Mouse (Mus musculus) lung, postnatal 14 days (tissue): ENCODE results near the gene Per3.

Experiments used
- DNase-seq: peaks from one replicate; pipeline ENCODE4 v3.0.0; 2021

The Per3 gene

DNA sequence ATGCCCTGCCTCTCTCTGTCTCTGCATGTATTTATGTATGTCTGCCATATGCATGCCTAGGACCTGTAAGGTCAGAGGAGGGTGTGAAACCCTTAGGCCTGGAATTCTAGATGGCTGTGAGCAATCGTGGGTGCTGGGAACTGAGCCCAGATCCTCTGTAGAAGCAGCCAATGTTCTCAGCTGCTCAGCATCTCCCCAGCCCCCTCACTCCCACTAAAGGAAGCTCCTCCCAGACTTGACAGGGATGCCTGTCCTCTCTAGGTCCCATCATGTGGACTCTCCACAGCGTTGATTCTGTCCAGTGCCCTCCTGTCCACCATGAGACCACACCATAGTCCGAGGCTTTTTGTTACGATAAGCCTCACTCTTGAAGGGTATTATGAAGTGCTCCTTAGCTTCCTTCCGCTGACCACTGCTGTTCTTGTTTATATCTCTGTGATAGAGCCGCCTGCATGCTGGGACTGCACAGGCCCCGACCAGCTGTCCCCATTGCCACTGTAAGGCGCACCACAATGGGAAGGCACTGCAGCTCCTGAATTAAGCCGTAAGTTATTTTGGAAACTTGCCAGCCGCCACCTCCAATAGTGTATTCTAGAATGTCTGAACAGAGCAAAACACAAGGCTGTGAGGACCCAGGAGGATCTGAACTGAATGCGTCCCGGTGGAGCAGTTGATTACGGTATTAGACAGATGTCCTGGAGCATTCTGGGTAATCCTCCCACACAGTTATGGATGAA lies 87.9 kb downstream of the Per3 start:
- DNase-seq = no peak
